Mouse (Mus musculus) splenic B cell, adult 2 months (primary cell): ENCODE measurements around the gene Tmem242.

ENCODE experiments used
- DNase-seq: peaks from one replicate; pipeline ENCODE4 v3.0.0-alpha.2; 2011; ENCODE audit warnings: low read depth, low spot score
- H3K27me3 ChIP-seq: 2 replicates; pipeline ENCODE4 v1.6.1; 2012; ENCODE audit warnings: mild to moderate bottlenecking, low read length, moderate library complexity, mixed read lengths; ENCODE audit not compliant: control insufficient read depth, poor library complexity, insufficient read depth, severe bottlenecking
- H3K36me3 ChIP-seq: 2 replicates; pipeline ENCODE4 v1.6.1; 2012; ENCODE audit warnings: mild to moderate bottlenecking, low read length, moderate library complexity, mixed read lengths; ENCODE audit not compliant: control insufficient read depth, poor library complexity, insufficient read depth, severe bottlenecking

Tmem242 gene

GRCm38 (mm10) chr17:5406566-5406965, 33.5 kb downstream of the Tmem242 start:
- Histone ChIP-seq H3K36me3 (peaks cover 6% of the 10 kb centered on the region), H3K27me3 (no peaks in the 10 kb centered on the region)
- no peak for DNase-seq

- Histone ChIP-seq H3K27me3 (no peaks in the 10 kb centered on the region), H3K36me3 (no peaks in the 10 kb centered on the region)
- no peak for DNase-seq
Measured at GRCm38 (mm10) chr17:5403885-5404284, 36.2 kb downstream of the Tmem242 start.

- Histone ChIP-seq H3K36me3 (no peaks in the 10 kb centered on the region), H3K27me3 (no peaks in the 10 kb centered on the region)
- peak; percentile 81 for DNase-seq
Measured at GRCm38 (mm10) chr17:5402624-5403023, 37.4 kb downstream of the Tmem242 start.

GRCm38 (mm10) chr17:5402069-5402468, 38.0 kb downstream of the Tmem242 start:
- H3K36me3 ChIP-seq, result no peaks in the 10 kb centered on the region
- H3K27me3 ChIP-seq, result no peaks in the 10 kb centered on the region
- DNase-seq, result peak; percentile 75

GRCm38 (mm10) chr17:5401288-5401687, 38.8 kb downstream of the Tmem242 start:
- DNase-seq, result no peak

GRCm38 (mm10) chr17:5400435-5401090, 39.5 kb downstream of the Tmem242 start:
- Histone ChIP-seq H3K36me3 (no peaks in the 10 kb centered on the region), H3K27me3 (no peaks in the 10 kb centered on the region)
- no peak for DNase-seq

More at GRCm38 (mm10) chr17:5401288-5401687, 38.8 kb downstream of the Tmem242 start:
- Histone ChIP-seq H3K27me3 (no peaks in the 10 kb centered on the region), H3K36me3 (no peaks in the 10 kb centered on the region)

- DNase-seq, result peak; percentile 89
- H3K27me3 ChIP-seq, result no peaks in the 10 kb centered on the region
Measured at GRCm38 (mm10) chr17:5397148-5398007, 42.7 kb downstream of the Tmem242 start.

GRCm38 (mm10) chr17:5396213-5396612, 43.8 kb downstream of the Tmem242 start:
- Histone ChIP-seq H3K27me3 (no peaks in the 10 kb centered on the region), H3K36me3 (no peaks in the 10 kb centered on the region)
- DNase-seq, result no peak

More at GRCm38 (mm10) chr17:5397148-5398007, 42.7 kb downstream of the Tmem242 start:
- no peaks in the 10 kb centered on the region for H3K36me3 ChIP-seq

GRCm38 (mm10) chr17:5395454-5396205, 44.4 kb downstream of the Tmem242 start:
- no peaks in the 10 kb centered on the region for H3K36me3 ChIP-seq
- DNase-seq, result no peak
- no peaks in the 10 kb centered on the region for H3K27me3 ChIP-seq

GRCm38 (mm10) chr17:5390682-5391081, 49.4 kb downstream of the Tmem242 start:
- Histone ChIP-seq H3K36me3 (no peaks in the 10 kb centered on the region), H3K27me3 (no peaks in the 10 kb centered on the region)
- DNase-seq, result no peak

- H3K27me3 ChIP-seq, result no peaks in the 10 kb centered on the region
- H3K36me3 ChIP-seq, result no peaks in the 10 kb centered on the region
- DNase-seq, result no peak
Measured at GRCm38 (mm10) chr17:5388351-5388750, 51.7 kb downstream of the Tmem242 start.

GRCm38 (mm10) chr17:5386885-5387545, 53.0 kb downstream of the Tmem242 start:
- Histone ChIP-seq H3K36me3 (no peaks in the 10 kb centered on the region), H3K27me3 (no peaks in the 10 kb centered on the region)

GRCm38 (mm10) chr17:5385694-5386093, 54.4 kb downstream of the Tmem242 start:
- no peak for DNase-seq
- Histone ChIP-seq H3K36me3 (no peaks in the 10 kb centered on the region), H3K27me3 (no peaks in the 10 kb centered on the region)

More at GRCm38 (mm10) chr17:5386885-5387545, 53.0 kb downstream of the Tmem242 start:
- no peak for DNase-seq

- DNase-seq, result peak; percentile 15
Measured at GRCm38 (mm10) chr17:5377930-5378310, 62.1 kb downstream of the Tmem242 start.

More at GRCm38 (mm10) chr17:5377930-5378310, 62.1 kb downstream of the Tmem242 start:
- no peaks in the 10 kb centered on the region for H3K27me3 ChIP-seq
- H3K36me3 ChIP-seq, result no peaks in the 10 kb centered on the region; the same call in 1 of the 2 replicates
